Mouse (Mus musculus): ENCODE measurements at regions not wholly inside any gene's neighbourhood (a gene's known extent, or its start where the extent isn't known, plus 50 kb on each side); places are given as distances from the start of the nearest gene placed in this dataset.

DNA sequence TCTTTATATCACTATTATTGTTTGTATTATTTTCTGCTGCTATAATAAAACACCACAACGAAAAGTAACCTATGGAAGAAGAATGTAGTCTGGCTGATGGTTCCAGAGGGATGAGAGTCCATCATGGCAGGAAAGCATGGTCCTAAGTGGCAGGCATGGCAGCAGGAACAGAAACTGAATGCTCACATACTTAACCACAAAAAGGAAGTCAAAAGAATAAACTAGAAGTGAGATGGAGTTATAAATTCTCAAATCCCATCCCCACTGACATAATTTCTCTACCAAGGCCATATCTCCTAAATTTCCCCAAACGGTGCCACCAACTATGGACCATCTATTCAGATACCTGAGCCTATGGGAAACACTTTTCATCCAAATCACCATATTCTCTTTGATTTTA is 408.7 kb upstream of the Cnksr2 start:
- intact Hi-C loops (cut with DNase I): no loop called here
- no peak for DNase-seq (ENCODE audit: low spot score in 2 of 2)

DNA sequence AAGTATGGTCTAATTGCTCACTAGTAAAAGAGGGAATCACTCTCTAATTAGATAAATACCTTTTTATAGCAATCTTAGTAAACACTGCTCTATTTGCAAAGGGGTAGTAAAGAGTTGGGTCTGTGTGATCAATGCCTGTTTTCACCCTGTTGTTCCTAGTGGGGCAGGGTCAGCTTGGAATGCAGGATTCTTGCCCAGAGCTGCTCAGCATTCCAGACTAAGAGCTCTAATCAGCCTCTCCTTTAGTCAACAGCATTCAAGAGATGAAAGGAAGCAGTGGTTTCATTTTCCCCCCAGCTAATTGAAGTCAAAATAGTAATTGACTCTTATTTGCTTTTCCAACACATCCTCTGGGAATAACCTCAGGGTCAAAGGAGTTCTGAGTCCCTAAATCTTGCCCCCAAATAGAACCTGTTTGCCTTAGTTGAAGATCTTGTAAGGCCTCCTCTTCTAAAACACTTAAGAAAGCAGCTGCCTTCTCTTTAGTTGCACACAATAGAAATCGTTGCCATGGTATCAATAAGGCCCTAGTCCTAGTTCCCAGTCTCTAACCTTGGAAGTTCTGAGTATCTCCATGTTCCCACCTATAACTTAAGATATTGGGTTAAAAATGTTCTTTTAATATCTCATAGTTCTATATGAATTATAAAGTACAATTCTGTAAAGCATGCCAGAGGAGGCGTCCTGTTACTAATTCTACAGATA is 380.6 kb upstream of the Cnksr2 start:
- DNase-seq (ENCODE audit: low spot score in 2 of 2): no peak
- intact Hi-C loops (cut with DNase I): no loop called here

DNA sequence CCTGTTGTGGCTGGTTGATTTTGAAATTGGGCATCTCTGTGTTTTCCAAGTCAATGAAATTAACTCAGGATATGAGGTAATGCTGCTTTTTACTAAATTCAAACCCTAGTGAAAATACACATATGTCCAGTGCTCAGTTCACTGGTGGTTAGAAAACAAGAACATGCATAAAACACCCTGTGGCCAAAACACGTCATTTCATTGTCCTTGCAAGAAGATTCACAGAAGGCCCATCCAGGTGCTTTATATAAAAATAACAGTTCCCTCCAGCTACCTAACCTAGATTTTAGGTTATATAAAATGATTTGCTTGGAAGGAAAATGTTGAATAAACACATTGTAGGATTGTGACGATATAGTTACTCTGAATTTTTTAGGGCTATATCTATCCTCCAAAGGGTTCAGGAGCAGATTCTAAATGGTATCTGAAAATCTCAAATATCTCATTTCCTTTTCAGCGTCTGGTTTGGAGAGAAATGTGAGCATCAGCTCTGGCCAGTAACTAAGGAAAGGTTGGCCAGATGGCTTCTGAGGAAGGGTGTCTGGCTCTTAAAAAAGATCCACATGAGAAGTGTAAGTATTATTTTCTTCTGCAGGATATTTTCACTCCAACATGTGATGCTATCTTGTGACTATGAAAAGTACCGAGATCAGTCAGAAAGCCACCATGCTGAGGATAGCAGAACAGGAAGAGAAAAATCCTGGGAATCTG is 351.2 kb upstream of the Cnksr2 start:
- peak in 1 of 2 experiments; percentile 71 for DNase-seq (ENCODE audit: low spot score in 2 of 2)
- intact Hi-C loops (cut with DNase I): loop anchor here (2.0 to 10.0 kb wide), 5 partner anchors 150 to 660 kb away; partner anchors contain the start of gene Cnksr2

DNA sequence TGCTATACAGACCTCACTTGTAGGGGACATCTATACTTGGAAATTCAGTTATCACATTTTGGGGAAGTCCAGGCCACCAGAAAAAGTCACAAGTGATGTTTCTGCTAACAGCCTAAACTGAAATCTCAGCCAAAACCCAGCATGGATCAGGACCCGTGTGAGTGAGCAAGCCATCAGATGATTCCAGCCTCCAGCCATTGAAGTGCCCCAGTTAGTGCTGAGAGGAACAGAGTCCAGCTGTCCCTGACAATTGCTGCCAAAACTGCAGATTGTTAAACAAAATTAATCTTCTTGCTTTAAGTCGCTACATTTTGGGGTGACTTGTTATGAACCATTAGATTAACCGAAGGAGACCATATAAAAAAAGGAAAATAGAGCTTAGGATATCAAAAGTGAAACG is 332.7 kb upstream of the Cnksr2 start:
- no peak for DNase-seq (ENCODE audit: low spot score in 2 of 2)
- intact Hi-C loops (cut with DNase I): no loop called here

DNA sequence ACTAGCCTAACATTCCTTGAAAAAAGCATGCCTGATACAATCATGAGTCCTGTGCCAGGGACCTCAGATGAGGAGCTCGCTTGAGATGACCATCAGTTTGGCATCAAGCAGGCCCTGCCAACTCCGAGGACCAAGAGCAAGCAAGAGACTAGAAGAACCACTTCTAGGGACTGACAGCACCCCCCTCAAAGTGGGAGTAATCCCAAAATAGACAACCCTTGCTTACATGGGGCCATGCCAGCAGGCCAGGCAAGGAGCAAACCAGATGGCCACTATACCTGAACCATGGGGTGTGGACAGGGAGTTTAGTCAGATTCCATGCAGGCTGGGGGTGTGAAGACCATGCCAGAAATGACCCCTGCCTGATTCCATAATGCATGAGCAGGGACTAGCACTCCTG is 330.1 kb upstream of the Cnksr2 start:
- intact Hi-C loops (cut with DNase I): no loop called here
- DNase-seq (ENCODE audit: low spot score in 2 of 2): no peak

All from left cerebral cortex, postnatal 25 days (tissue).